Mouse (Mus musculus) forebrain, embryonic 16.5 days (tissue): ENCODE data around the gene Dpysl5. TPM values are rescaled to one million over a fixed set of nuclear protein-coding genes. Genes with fewer than 3 reads are reported as not detected.

Source experiments
- ATAC-seq: fragments of 200-750 bp; cut with Nextera tagmentation; 2 replicates; pipeline ENCODE4 v1.8.0; 2017; ENCODE audit warnings: mild to moderate bottlenecking, moderate library complexity
- H3K27ac ChIP-seq: fragments of 300-500 bp; sonication (generic); 2 replicates; pipeline ENCODE4 v1.5.1; 2014; ENCODE audit warnings: low read length, control low read depth
- H3K27me3 ChIP-seq: fragments of 300-500 bp; sonication (generic); replicated peaks from 2 replicates; pipeline ENCODE4 v1.6.1; 2014; ENCODE audit warnings: low read length; ENCODE audit not compliant: control insufficient read depth, insufficient read depth
- H3K36me3 ChIP-seq: fragments of 300-500 bp; sonication (generic); 2 replicates; pipeline ENCODE4 v1.6.1; 2014; ENCODE audit not compliant: control insufficient read depth, insufficient read depth
- H3K4me1 ChIP-seq: fragments of 300-500 bp; sonication (generic); replicated peaks from 2 replicates; pipeline ENCODE4 v1.6.1; 2014; ENCODE audit warnings: low read length; ENCODE audit not compliant: control insufficient read depth, insufficient read depth
- H3K4me2 ChIP-seq: fragments of 300-500 bp; sonication (generic); 2 replicates; pipeline ENCODE4 v1.6.1; 2014; ENCODE audit warnings: mild to moderate bottlenecking, low read length, control low read depth
- H3K4me3 ChIP-seq: fragments of 300-500 bp; sonication (generic); replicated peaks from 2 replicates; pipeline ENCODE4 v1.5.1; 2014; ENCODE audit warnings: mild to moderate bottlenecking, low read length, control low read depth
- H3K9ac ChIP-seq: fragments of 300-500 bp; sonication (generic); replicated peaks from 2 replicates; pipeline ENCODE4 v1.6.1; 2014; ENCODE audit warnings: low read depth, low read length, control low read depth
- H3K9me3 ChIP-seq: fragments of 300-500 bp; sonication (generic); 2 replicates; pipeline ENCODE4 v1.6.1; 2016; ENCODE audit warnings: low read length; ENCODE audit not compliant: control insufficient read depth
- WGBS: fragments of 180-500 bp; shearing (Covaris S2); extraction: QIAGEN DNeasy Blood & Tissue Kit; methylation state at CpG from one replicate; pipeline ENCODE4 v1.1.7; 2014; 5-methylcytosine and 5-hydroxymethylcytosine counted together
- polyA plus RNA-seq: library from polyadenylated mRNA; unstranded; fragments of >200 nt; fragmentation: Nextera tagmentation; extraction: Ambion mirVana; gene quantifications from 2 replicates; pipeline ENCODE4 v1.2.1, GENCODE M21; 2015

Dpysl5 gene
- polyA plus RNA-seq, 1 experiment from 2014 or later, result 278 TPM

GRCm38 (mm10) chr5:30716311-30716710, 4.9 kb downstream of the Dpysl5 start:
- WGBS, result 87% methylated on average over 2 of the region's 2 CpGs

GRCm38 (mm10) chr5:30717506-30717905, 6.1 kb downstream of the Dpysl5 start:
- 82% methylated on average over 4 of the region's 4 CpGs for WGBS

More at GRCm38 (mm10) chr5:30716311-30716710, 4.9 kb downstream of the Dpysl5 start:
- H3K27ac ChIP-seq, result no peak overlapping the region
- H3K4me3 ChIP-seq, result no peak overlapping the region
- no peaks in the 10 kb centered on the region for H3K27me3 ChIP-seq
- H3K9ac ChIP-seq, result no peak overlapping the region
- no peaks in the 10 kb centered on the region for H3K9me3 ChIP-seq
- peaks cover 42% of the 10 kb centered on the region for H3K4me1 ChIP-seq
- H3K4me2 ChIP-seq, result no peak overlapping the region
- ATAC-seq, result no peak
- peaks cover 3% of the 10 kb centered on the region; the same call in 1 of the 2 replicates for H3K36me3 ChIP-seq

GRCm38 (mm10) chr5:30717991-30718703, 6.8 kb downstream of the Dpysl5 start:
- H3K4me2 ChIP-seq, result peak overlapping the region; percentile 32
- peak overlapping the region; percentile 33; the same call in 1 of the 2 replicates for H3K9ac ChIP-seq
- no peaks in the 10 kb centered on the region for H3K9me3 ChIP-seq
- ATAC-seq, result peak; percentile 22; the same call in 1 of the 2 replicates
- WGBS, result 20% methylated on average over 10 of the region's 10 CpGs
- peak overlapping the region; percentile 81 for H3K27ac ChIP-seq
- H3K36me3 ChIP-seq, result peaks cover 3% of the 10 kb centered on the region; the same call in 1 of the 2 replicates
- H3K4me1 ChIP-seq, result peaks cover 47% of the 10 kb centered on the region
- no peaks in the 10 kb centered on the region for H3K27me3 ChIP-seq
- H3K4me3 ChIP-seq, result no peak overlapping the region

More at GRCm38 (mm10) chr5:30717506-30717905, 6.1 kb downstream of the Dpysl5 start:
- no peak for ATAC-seq
- peaks cover 47% of the 10 kb centered on the region for H3K4me1 ChIP-seq
- H3K9ac ChIP-seq, result no peak overlapping the region
- H3K4me2 ChIP-seq, result no peak overlapping the region
- no peaks in the 10 kb centered on the region for H3K27me3 ChIP-seq
- H3K4me3 ChIP-seq, result no peak overlapping the region
- no peaks in the 10 kb centered on the region for H3K9me3 ChIP-seq
- peaks cover 3% of the 10 kb centered on the region; the same call in 1 of the 2 replicates for H3K36me3 ChIP-seq
- no peak overlapping the region for H3K27ac ChIP-seq

GRCm38 (mm10) chr5:30721935-30722334, 10.6 kb downstream of the Dpysl5 start:
- WGBS, result 74% methylated on average over 8 of the region's 8 CpGs
- peaks cover 27% of the 10 kb centered on the region for H3K4me1 ChIP-seq
- H3K4me3 ChIP-seq, result no peak overlapping the region
- no peak overlapping the region for H3K4me2 ChIP-seq
- no peaks in the 10 kb centered on the region for H3K27me3 ChIP-seq
- ATAC-seq, result no peak
- no peak overlapping the region for H3K9ac ChIP-seq
- no peaks in the 10 kb centered on the region for H3K9me3 ChIP-seq
- H3K36me3 ChIP-seq, result peaks cover 8% of the 10 kb centered on the region; the same call in 1 of the 2 replicates
- no peak overlapping the region for H3K27ac ChIP-seq

- WGBS, result 93% methylated on average over 5 of the region's 5 CpGs
- no peak overlapping the region for H3K27ac ChIP-seq
- no peaks in the 10 kb centered on the region for H3K9me3 ChIP-seq
- 0 out of 2 replicates have a peak, but pooled peaks have one; percentile 7 for ATAC-seq
- no peak overlapping the region for H3K4me3 ChIP-seq
- no peak overlapping the region for H3K9ac ChIP-seq
- H3K4me2 ChIP-seq, result no peak overlapping the region
- H3K27me3 ChIP-seq, result no peaks in the 10 kb centered on the region
- H3K36me3 ChIP-seq, result peaks cover 8% of the 10 kb centered on the region; the same call in 1 of the 2 replicates
- H3K4me1 ChIP-seq, result peaks cover 17% of the 10 kb centered on the region
Observed at GRCm38 (mm10) chr5:30726151-30726693, 14.9 kb downstream of the Dpysl5 start.

- Histone ChIP-seq H3K36me3 (peaks cover 3% of the 10 kb centered on the region), H3K4me3 (no peak overlapping the region), H3K27ac (no peak overlapping the region), H3K4me1 (peaks cover 49% of the 10 kb centered on the region), H3K9me3 (no peaks in the 10 kb centered on the region), H3K4me2 (no peak overlapping the region), H3K9ac (no peak overlapping the region), H3K27me3 (no peaks in the 10 kb centered on the region)
- no peak for ATAC-seq
- 70% methylated on average over 7 of the region's 7 CpGs for WGBS
Observed at GRCm38 (mm10) chr5:30732511-30732910, 21.1 kb downstream of the Dpysl5 start.

- Histone ChIP-seq H3K9ac (no peak overlapping the region), H3K4me3 (no peak overlapping the region), H3K4me2 (no peak overlapping the region), H3K36me3 (peaks cover 3% of the 10 kb centered on the region), H3K27me3 (no peaks in the 10 kb centered on the region), H3K27ac (no peak overlapping the region), H3K4me1 (peaks cover 66% of the 10 kb centered on the region), H3K9me3 (no peaks in the 10 kb centered on the region)
- ATAC-seq, result no peak
- WGBS, result 37% methylated on average over 4 of the region's 4 CpGs
Observed at GRCm38 (mm10) chr5:30734666-30735065, 23.3 kb downstream of the Dpysl5 start.

- Histone ChIP-seq H3K4me1 (peaks cover 58% of the 10 kb centered on the region), H3K36me3 (no peaks in the 10 kb centered on the region; the same call in 1 of the 2 replicates), H3K27me3 (no peaks in the 10 kb centered on the region), H3K4me2 (peak overlapping the region; percentile 26), H3K27ac (peak overlapping the region; percentile 89), H3K4me3 (peak overlapping the region; percentile 1; the same call in 1 of the 2 replicates), H3K9me3 (no peaks in the 10 kb centered on the region), H3K9ac (no peak overlapping the region)
- peak; percentile 78 for ATAC-seq
- WGBS, result 15% methylated on average over 10 of the region's 10 CpGs
Observed at GRCm38 (mm10) chr5:30738127-30738828, 26.9 kb downstream of the Dpysl5 start.

- Histone ChIP-seq H3K27ac (peak overlapping the region; percentile 89), H3K9me3 (no peaks in the 10 kb centered on the region), H3K4me2 (no peak overlapping the region), H3K36me3 (peaks cover 2% of the 10 kb centered on the region), H3K4me3 (no peak overlapping the region), H3K27me3 (no peaks in the 10 kb centered on the region), H3K9ac (no peak overlapping the region), H3K4me1 (peaks cover 52% of the 10 kb centered on the region)
- WGBS, result 39% methylated on average over 8 of the region's 8 CpGs
- no peak for ATAC-seq
Observed at GRCm38 (mm10) chr5:30739595-30739994, 28.2 kb downstream of the Dpysl5 start.
